Mouse (Mus musculus) spleen, postnatal 4 days (tissue): ENCODE measurements around the gene Sel1l3.

Source experiments
- DNase-seq, 2 experiments: peaks; one replicate each; pipeline ENCODE4 v3.0.0; 2022; ENCODE audit warnings: low spot score in 2 of 2

Gene Sel1l3

DNA sequence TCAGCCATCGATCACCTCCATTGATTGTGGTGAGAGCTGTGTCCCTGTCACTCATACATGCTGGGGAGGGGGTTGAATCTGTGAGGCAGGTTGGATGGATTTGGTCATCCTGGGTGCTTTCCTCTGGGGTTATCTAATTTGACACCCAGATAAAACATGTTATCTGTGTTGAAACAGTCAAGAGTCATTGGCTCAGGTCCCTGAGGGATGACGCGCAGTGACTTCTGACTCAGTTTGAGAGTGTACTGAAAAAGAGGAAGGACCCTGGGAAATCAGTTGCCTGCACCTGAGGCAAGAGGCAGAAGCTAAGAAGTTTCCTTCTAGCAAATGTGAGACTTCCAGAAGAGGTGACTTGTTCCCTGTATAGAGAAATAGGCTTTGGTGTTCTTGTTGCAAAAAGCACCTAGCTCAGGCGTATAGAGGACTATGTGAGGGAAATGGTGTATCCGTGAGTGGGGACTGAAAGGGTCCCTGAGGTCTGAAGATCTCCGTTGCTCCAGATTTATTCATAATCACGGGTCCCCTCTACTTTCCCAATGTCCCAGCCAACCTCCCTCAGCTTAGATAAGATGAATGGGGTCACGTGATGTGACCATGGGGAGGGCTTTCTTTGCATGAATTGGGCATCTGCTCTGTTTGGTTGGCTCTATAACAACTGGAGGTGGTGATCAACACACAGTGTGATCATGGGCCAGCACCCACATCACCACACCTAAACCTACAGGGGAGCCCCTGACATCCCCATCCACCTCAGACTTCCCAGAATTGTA lies 73.4 kb downstream of the Sel1l3 start:
- DNase-seq = no peak

DNA sequence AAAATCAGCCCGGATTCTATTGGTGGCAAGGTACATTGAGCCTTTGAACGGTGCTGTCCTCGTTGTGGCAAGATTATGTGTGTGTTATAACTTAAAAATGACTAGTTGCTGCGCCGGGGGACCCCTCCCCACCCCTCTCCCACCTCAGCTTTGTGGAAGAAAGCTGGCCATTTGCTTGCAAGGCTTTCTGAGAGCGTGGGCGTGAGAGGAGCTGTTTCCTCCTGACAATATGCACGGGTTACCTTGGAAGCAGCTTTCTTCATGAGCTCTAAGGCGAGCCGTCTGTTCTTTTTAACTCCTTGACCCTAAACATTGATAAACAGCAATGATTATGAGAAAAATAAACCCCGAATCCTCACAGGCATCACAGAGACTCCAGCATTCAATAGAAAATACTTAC lies 74.2 kb downstream of the Sel1l3 start:
- no peak for DNase-seq

- no peak for DNase-seq
Measured at GRCm38 (mm10) chr5:53139140-53139539, 74.6 kb downstream of the Sel1l3 start.

DNA sequence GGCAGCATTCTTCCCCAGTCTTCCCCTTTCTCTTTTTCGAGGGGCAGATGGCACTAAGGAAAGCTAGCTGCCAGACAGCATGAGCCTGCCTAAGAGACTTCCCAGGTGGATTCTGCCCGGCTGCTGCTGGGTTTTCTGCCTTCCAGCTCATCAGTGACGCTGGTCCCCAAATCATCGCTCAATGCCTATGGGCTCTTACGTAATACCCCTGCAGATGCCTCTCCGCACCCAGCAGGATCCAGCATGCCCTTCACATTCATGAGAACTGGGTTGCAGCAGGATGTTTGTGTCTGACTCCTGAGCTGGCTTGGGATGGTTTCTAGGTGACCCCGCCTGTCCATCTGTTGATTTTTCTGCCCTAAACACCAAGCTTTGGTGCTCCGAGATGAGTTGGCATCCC lies 75.7 kb downstream of the Sel1l3 start:
- DNase-seq = no peak

- no peak for DNase-seq
Measured at GRCm38 (mm10) chr5:53135984-53136383, 77.7 kb downstream of the Sel1l3 start.

- DNase-seq = no peak
Measured at GRCm38 (mm10) chr5:53134003-53134402, 79.7 kb downstream of the Sel1l3 start.

DNA sequence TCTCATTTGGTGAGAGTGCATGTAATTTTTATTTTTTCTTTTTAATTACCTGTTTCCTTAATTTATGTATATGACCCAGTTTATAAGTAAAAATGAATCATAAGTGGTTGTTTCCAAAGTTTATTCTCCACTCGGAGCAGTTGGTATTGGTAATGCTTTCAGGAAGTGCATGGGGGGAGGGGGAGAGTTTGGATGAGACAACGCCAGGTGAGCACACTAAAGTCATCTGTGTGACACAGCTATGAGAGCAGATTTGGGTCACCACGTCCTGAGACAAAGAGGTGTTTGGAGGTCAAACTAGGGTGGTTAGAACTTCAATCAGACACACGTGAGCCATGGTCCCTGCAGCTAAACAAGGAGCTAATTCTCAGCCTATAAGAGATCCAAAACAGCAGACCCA lies 89.0 kb downstream of the Sel1l3 start:
- no peak for DNase-seq

DNA sequence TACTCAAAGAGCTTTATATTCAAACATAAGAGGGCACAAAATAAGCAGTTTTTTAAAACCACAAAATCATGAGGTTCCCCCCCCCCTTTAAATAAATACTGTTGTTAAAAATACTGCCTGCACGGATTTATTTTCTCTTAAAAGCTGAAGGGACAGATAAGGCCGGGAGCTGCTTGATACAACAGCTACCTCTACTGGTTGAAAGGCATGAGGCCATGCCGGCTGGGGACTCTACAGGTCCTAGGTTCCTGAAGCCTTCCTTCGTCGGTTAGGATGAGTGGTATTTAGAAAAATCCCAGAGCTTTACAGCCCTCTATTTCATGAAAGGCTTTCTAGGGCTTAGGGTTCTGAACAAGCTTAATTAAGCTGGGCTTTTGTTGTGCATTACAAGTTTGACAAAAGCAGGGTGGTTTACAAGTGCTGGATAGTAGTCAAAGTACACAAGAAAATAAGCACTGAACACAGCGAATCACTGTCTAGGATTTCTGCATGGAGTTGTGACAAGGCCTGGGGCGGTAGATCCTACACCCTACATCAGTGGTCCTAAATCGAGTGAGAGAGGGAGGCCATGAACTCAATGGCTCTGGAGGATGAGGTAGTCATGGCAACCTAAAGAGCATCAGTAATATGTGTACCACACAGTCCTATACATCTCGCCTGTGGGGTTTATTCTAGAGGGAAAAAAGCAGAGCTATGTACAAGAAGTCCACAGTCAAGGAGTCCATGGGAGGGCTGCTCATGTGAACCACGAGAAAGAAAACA lies 90.0 kb downstream of the Sel1l3 start:
- no peak for DNase-seq

DNA sequence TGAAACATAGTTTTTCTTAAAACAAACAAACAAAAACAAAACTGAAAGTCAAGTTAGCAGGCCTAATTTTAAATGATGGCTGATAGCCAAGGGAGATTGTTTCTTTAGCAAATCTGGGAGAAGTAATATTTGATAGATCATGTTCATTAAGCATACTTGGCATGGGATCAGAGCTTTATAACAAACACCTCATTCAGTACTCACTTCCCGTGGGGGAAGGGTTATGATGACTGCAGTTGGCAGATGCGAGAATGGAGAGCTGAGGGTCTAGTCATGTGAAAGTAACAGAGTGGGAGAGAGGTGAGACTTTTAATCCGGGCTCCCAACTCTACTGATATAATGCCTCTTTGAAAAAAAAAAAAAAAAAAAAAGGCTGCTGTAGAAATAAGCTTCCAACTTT lies 94.0 kb downstream of the Sel1l3 start:
- no peak for DNase-seq

- DNase-seq = no peak
Measured at GRCm38 (mm10) chr5:53118212-53118611, 95.5 kb downstream of the Sel1l3 start.

DNA sequence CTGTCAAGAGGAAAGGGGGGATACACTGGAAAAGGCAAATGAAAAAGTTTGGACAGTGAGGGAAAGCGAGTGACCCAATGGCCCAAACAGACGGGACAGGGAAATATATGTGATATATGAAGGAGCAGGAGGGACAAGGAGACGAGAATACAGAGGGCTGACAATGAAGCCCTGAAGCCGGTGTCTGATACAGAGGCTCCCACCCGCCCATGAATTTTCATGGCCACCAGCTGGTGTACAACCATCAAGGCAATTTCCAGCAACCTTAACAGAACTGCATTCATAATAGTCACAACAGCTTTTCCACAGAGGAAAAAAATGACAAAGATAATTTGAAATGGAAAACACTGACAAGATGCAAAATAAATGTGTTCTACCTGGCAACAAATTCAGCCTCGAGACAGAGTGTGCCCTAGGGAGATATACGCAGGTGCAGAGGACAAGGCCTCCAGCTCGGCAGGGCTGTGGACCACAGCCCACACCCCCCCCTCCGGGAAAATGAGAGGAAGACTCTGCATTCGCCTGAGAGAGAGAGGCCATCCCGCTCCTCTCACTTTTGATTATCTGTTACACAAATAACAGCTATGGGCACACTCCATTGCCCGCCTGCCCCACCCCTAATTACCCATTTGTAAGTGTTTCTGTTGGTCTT lies 99.0 kb downstream of the Sel1l3 start:
- no peak for DNase-seq

DNA sequence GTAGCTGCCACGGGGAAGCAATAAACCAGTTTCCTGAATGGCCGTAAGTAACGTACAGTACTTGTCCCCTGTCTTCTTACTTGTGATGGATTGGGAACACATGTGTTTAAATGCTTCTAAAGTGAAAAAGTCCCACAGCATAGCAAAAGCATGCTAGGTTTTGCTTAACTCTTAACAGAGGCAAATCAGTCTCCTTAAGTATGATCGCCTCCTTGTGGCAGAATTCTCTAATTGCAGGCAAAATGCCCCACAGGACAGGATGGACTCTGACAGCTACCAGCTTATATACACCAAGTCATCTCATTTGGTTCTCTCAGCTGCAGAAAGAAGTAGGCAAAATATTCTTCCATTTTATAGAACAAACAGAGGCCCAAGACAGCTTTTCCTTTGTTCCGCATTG lies 100.8 kb downstream of the Sel1l3 start:
- no peak for DNase-seq

DNA sequence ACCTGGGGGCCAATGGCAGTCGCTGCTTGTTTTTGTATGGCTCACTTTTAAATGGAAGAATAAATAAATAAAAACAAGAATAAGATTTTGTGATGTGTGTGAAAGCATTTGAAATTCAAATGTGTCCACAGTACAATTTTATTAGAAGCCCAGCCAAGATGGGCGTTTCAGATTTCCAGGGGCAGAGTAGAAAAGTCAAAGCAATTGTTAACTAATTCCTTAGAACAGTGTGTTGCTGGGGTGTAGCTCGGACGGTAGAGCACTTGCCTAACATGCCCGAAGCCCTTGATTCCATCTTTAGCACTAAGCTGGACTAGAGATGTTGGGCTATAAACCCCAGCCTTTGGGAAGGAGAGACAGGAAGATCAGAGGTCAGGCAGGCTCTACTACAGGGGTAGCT lies 102.7 kb downstream of the Sel1l3 start:
- DNase-seq = no peak

DNA sequence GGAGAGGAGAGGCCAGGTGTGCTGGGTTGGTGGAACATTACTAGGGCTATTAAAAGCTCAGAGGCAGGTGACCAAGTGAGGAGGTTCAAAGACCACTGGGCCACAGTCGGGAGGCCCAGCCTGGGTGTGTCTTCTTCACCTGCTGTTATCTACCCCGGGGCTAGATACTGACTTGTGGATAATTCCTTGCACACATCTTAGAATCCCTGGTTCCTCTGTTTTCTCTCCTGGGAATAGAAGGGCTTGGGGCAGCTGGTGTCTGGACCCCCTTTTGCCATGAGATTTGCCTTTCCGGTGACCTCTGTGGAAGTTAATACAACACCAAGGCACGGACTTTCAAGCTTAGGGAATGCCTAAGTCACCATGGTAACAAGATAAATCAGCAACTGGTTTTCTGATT lies 103.5 kb downstream of the Sel1l3 start:
- DNase-seq = no peak

DNA sequence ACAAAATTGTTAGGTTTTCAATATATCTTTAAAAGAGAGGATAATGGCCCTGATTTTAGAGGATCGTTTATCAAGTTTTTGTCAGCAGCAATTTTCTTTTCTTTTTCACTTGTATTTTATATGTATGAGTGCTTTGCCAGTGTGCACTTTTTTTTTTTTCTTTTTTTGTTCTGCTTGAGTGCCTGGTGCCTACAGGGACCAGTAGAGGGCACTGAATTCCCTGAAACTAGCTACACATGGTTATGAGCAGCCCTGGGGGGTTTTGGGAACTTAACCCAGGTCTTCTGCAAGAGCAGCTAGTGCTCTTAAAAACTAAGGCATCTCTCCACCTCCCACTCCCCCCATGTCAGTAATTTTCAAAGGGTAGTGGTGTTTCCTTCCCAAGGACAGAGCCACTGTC lies 105.1 kb downstream of the Sel1l3 start:
- DNase-seq = no peak

GRCm38 (mm10) chr5:53108026-53108425 lies 105.7 kb downstream of the Sel1l3 start:
- DNase-seq = no peak

GRCm38 (mm10) chr5:53106731-53107130 lies 107.0 kb downstream of the Sel1l3 start:
- no peak for DNase-seq

DNA sequence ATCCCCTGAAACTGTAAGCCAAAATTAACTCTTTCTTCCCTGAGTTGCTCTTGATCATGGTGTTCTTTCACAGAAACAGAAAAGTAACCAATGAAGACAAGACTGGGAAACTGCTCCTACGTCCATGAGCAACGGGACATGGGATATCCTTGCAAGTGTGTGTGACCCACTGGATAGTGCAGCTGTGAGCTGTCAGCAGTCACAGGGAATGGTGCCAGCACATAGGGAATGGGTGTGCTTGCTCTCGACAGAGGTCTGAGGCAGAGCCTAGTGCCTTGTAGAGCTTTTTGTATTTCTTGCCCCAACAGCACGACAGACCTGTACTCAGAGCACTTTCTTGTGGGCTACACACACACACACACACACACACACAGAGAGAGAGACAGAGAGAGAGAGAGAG lies 107.6 kb downstream of the Sel1l3 start:
- no peak for DNase-seq

DNA sequence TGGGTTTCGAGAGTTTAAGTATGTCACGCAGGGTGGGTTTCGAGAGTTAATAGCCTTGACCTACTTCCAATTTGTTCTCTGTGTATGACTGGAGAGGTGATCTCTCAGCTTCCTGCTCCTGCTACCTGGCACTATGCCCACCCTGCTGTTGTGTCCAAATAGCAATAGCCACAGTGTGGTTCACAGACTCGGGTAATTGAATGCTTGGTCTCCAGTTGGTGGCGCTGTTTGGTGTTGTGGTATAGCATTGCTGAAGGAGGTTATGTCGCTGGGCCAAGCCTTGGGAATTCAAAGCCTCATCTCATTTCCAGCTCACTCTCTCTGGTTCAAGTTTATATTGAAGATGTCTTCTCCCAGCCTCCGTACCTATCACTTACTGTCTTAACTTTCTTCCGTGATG lies 108.0 kb downstream of the Sel1l3 start:
- no peak for DNase-seq

- no peak for DNase-seq
Measured at GRCm38 (mm10) chr5:53104177-53104855, 109.4 kb downstream of the Sel1l3 start.

- DNase-seq = no peak
Measured at GRCm38 (mm10) chr5:53101848-53102473, 111.8 kb downstream of the Sel1l3 start.

- no peak for DNase-seq
Measured at GRCm38 (mm10) chr5:53091331-53091730, 122.4 kb downstream of the Sel1l3 start.
